Mouse (Mus musculus): Measurements from ENCODE around the gene Hepacam. TPM values are rescaled to one million over a fixed set of nuclear protein-coding genes. Genes with fewer than 3 reads are reported as not detected.

The Hepacam gene
- total and polyA plus RNA-seq, 3 experiments: 0.01 to 0.04 TPM; not detected in 1

DNA sequence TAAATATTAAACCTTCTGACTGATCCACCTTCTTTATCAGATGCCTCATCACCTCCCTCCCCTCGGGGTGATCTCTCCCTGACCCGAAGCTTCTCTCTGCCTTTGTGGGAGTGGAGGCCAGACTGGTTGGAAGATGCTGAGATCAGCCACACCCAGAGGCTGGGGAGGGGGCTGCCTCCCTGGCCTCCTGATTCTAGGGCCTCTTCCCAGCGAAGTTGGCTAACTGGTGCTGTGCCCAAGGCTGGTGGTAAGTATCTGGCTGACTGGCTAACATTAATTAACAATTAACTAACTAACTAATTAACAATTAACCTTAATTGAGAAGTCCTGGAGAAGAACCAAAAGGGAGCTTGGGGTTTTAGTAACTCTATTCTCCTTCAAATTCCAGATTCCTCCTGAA is 45.8 kb downstream of the Hepacam start:
- no peaks in the 10 kb centered on the region for H3K4me1 ChIP-seq (ENCODE audit: control insufficient read depth in 1 of 2, insufficient read depth in 2 of 2, low read length in 2 of 2)
- H3K4me3 ChIP-seq (ENCODE audit: control insufficient read depth in 1 of 2, insufficient read depth in 1 of 2, low read depth in 2 of 2, low read length in 2 of 2): no peak overlapping the region
- DNase-seq (ENCODE audit: low read depth, low spot score): no peak
- TF ChIP-seq SIN3A (IDR thresholded peaks at IDR 0.05; ENCODE audit: low read length) (no peak), TBP (IDR thresholded peaks at IDR 0.05; ENCODE audit: low read depth, low read length) (no peak), BHLHE40 (IDR thresholded peaks at IDR 0.05; ENCODE audit: borderline replicate concordance, low read depth, low read length) (no peak), GATA1 (IDR thresholded peaks at IDR 0.05; ENCODE audit: low read depth, low read length) (no peak), USF1 (IDR thresholded peaks at IDR 0.05; ENCODE audit: low read depth, low read length) (no peak), CHD1 (IDR thresholded peaks at IDR 0.05; ENCODE audit: low read depth, low read length) (no peak), ZC3H11A (IDR thresholded peaks at IDR 0.05; ENCODE audit: low read depth, low read length) (no peak), ZMIZ1 (IDR thresholded peaks at IDR 0.05; ENCODE audit: low read depth, low read length) (no peak), MYC (IDR thresholded peaks at IDR 0.05; ENCODE audit: low read depth, low read length) (no peak), CTCF (IDR thresholded peaks at IDR 0.05 in 2 of 3, conservative IDR thresholded peaks at IDR 0.05 in 1 of 3; ENCODE audit: control insufficient read depth in 1 of 3, insufficient read depth in 1 of 3, low read depth in 2 of 3, low read length in 3 of 3, poor library complexity in 1 of 3, severe bottlenecking in 1 of 3) (no peak), NRF1 (IDR thresholded peaks at IDR 0.05; ENCODE audit: insufficient read depth, low read depth, low read length, poor library complexity, severe bottlenecking) (no peak), MXI1 (IDR thresholded peaks at IDR 0.05; ENCODE audit: low read depth, low read length) (no peak), KAT2A (conservative IDR thresholded peaks at IDR 0.05; ENCODE audit: low read depth, low read length) (no peak), HCFC1 (IDR thresholded peaks at IDR 0.05; ENCODE audit: low read depth, low read length) (no peak), ELF1 (IDR thresholded peaks at IDR 0.05; ENCODE audit: low read depth, low read length) (no peak), MAFK (IDR thresholded peaks at IDR 0.05; ENCODE audit: borderline replicate concordance, low read depth, low read length) (no peak)
- no peak overlapping the region for H3K9ac ChIP-seq (ENCODE audit: control insufficient read depth, low read depth, low read length, poor library complexity, severe bottlenecking)
- H3K9me3 ChIP-seq (replicated peaks; ENCODE audit: insufficient read depth, low read length): no peaks in the 10 kb centered on the region
- H3K27me3 ChIP-seq (ENCODE audit: control insufficient read depth in 1 of 2, insufficient read depth in 2 of 2, low read length in 2 of 2): peaks cover 20 to 43% of the 10 kb centered on the region in 2 experiments
- H3K79me2 ChIP-seq (ENCODE audit: control insufficient read depth, insufficient read depth, low read length, poor library complexity): no peaks in the 10 kb centered on the region
- H3K27ac ChIP-seq (ENCODE audit: control insufficient read depth, low read depth, low read length): no peak overlapping the region
- H3K36me3 ChIP-seq (ENCODE audit: control insufficient read depth in 1 of 2, insufficient read depth in 2 of 2, low read length in 2 of 2): no peaks in the 10 kb centered on the region

DNA sequence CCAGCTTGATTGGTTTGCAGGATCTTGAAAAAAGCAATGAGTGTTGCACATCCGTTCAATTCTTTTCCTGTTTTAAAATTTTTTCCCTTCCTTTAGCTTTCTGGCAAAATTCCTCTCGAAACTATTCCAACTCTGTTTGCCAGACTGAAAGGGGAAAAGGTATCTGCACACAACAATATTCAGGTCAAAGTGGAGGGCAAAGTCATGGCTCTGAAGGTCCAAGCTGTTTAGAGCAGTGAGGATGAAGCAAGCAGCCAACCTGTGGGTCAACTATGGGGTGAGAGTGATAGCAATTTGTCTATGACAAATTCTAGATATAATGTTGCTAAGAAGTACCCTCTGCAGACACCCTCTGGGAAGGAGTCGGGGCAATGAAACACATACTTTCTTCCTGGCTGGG is 47.5 kb downstream of the Hepacam start:
- Histone ChIP-seq H3K4me3 (ENCODE audit: control insufficient read depth in 1 of 2, insufficient read depth in 1 of 2, low read depth in 2 of 2, low read length in 2 of 2) (no peak overlapping the region), H3K27ac (ENCODE audit: control insufficient read depth, low read depth, low read length) (no peak overlapping the region), H3K79me2 (ENCODE audit: control insufficient read depth, insufficient read depth, low read length, poor library complexity) (no peaks in the 10 kb centered on the region), H3K9ac (ENCODE audit: control insufficient read depth, low read depth, low read length, poor library complexity, severe bottlenecking) (no peak overlapping the region), H3K36me3 (ENCODE audit: control insufficient read depth in 1 of 2, insufficient read depth in 2 of 2, low read length in 2 of 2) (no peaks in the 10 kb centered on the region), H3K4me1 (ENCODE audit: control insufficient read depth in 1 of 2, insufficient read depth in 2 of 2, low read length in 2 of 2) (no peaks in the 10 kb centered on the region), H3K27me3 (ENCODE audit: control insufficient read depth in 1 of 2, insufficient read depth in 2 of 2, low read length in 2 of 2) (peaks cover 20 to 30% of the 10 kb centered on the region in 2 experiments), H3K9me3 (replicated peaks; ENCODE audit: insufficient read depth, low read length) (no peaks in the 10 kb centered on the region)
- no peak for TF ChIP-seq EP300 (IDR thresholded peaks at IDR 0.05; ENCODE audit: low read depth in 1 of 2, low read length in 2 of 2)
- TF ChIP-seq MXI1 (IDR thresholded peaks at IDR 0.05; ENCODE audit: low read depth, low read length): no peak
- no peak for TF ChIP-seq ZNF384 (IDR thresholded peaks at IDR 0.05; ENCODE audit: low read depth, low read length)
- no peak for TF ChIP-seq ZMIZ1 (IDR thresholded peaks at IDR 0.05; ENCODE audit: low read depth, low read length)
- TF ChIP-seq MYC (IDR thresholded peaks at IDR 0.05; ENCODE audit: low read depth, low read length): no peak
- no peak for TF ChIP-seq GABPA (IDR thresholded peaks at IDR 0.05; ENCODE audit: low read depth, low read length)
- TF ChIP-seq CHD1 (IDR thresholded peaks at IDR 0.05; ENCODE audit: low read depth, low read length): no peak
- TF ChIP-seq TCF12 (IDR thresholded peaks at IDR 0.05; ENCODE audit: low read depth, low read length): no peak
- no peak for TF ChIP-seq ZC3H11A (IDR thresholded peaks at IDR 0.05; ENCODE audit: low read depth, low read length)
- TF ChIP-seq MYB (IDR thresholded peaks at IDR 0.05; ENCODE audit: low read depth, low read length): no peak
- TF ChIP-seq RCOR1 (IDR thresholded peaks at IDR 0.05; ENCODE audit: low read depth, low read length): no peak
- TF ChIP-seq SIN3A (IDR thresholded peaks at IDR 0.05; ENCODE audit: low read length): no peak
- TF ChIP-seq ELF1 (IDR thresholded peaks at IDR 0.05; ENCODE audit: low read depth, low read length): no peak
- TF ChIP-seq KAT2A (conservative IDR thresholded peaks at IDR 0.05; ENCODE audit: low read depth, low read length): no peak
- TF ChIP-seq POLR2A (IDR thresholded peaks at IDR 0.05; ENCODE audit: control insufficient read depth in 1 of 2, insufficient read depth in 1 of 2, low read depth in 1 of 2, low read length in 2 of 2, poor library complexity in 1 of 2): no peak
- no peak for DNase-seq (ENCODE audit: low read depth, low spot score)
